Mouse (Mus musculus) heart, postnatal 10 days (tissue): Measurements from ENCODE around the gene Bace2. TPM values are rescaled to one million over a fixed set of nuclear protein-coding genes. Genes with fewer than 3 reads are reported as not detected.

Experiments used
- DNase-seq, 2 experiments: peaks; one replicate each; pipeline ENCODE4 v3.0.0; 2021
- intact Hi-C: fragments of 180-260 bp; cut with DNase I; formaldehyde crosslinking; loops from one replicate; pipeline ENCODE4 v1.15.1; 2025
- total RNA-seq, 2 experiments: library from RNA; stranded (reverse); gene quantifications; 2 replicates each; pipeline ENCODE4 v1.2.3; 2021

Bace2 gene
- total RNA-seq, 2 experiments from 2014 or later: 25.9 to 33.4 TPM

DNA sequence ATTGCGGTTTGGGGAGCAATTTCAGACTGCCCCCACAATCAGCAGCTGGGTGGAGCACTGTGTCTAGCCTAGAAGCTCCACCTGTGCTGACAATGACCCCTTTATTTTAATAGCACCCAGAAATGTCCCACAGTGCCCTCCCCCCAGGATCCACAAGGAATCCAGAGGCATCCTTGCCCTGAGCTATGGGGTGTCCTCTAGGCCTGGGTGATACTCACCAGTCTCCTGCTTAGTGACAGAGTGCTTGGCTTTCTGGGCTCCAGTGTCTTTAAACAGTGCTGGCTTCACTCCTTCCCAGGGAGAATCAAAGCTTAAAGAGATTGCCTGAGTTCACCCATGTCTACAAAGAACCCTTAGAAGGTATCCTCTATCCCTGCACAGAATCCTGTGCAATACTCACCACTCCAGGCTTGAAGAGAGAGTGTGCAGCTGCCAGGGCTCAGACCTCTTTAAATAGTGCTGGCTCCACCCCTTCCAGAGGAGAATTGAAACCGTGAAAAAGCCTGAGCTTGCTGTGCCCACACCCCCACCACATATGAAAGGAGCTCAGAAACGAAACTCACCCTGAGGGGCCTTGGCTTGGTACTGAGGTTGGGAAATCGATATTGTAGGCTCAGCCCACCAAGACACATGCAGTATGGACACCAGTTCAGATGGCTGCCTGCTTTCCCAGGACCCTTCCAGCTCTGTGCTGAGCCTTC lies 106.1 kb downstream of the Bace2 start, which contains the start of gene Mx1:
Gene Mx1 (minus strand): TSS at position 427 of the 701 bp plus-strand sequence.
- no peak for DNase-seq
- intact Hi-C loops: no loop called here

DNA sequence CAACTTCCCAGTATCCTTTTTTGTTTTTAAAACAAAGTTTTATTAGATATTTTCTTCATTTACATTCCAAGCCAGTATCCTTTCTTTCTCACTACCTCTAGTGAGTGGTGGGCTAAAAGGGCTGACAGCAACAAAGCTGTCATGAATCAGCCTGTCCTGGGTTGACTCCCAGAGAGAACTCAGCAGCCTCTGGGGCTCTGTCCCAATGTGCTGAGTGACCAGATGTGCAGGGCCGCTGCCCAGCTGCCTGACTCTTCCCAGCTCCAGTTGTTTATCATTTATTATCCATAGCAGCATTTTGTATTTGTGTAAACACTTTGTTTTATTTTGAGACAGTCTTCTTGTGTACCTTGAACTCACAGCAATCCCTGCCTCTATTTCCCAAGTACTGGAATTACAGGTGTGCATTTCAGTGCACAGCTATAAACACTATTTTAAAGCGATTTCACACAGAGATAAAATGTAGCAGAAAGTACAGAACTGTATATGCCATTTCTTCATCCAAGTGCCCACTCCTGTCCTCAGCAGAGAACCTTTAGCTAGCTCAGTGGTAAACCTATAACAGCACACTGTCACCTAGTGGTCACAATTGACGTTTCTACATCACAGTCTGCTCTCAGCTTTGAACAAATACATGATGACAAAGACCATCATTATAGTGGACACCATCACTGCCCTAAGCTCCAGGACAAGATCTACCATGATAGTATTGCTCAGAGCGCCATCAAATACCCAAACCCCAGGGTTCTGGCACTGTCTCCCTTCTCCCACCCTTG lies 109.8 kb downstream of the Bace2 start:
- DNase-seq: peak; percentile 18 to 34
- intact Hi-C loops: loop anchor here (2.0 to 5.0 kb wide), 2 partner anchors 109 to 154 kb away; partner anchors contain the start of gene Bace2

DNA sequence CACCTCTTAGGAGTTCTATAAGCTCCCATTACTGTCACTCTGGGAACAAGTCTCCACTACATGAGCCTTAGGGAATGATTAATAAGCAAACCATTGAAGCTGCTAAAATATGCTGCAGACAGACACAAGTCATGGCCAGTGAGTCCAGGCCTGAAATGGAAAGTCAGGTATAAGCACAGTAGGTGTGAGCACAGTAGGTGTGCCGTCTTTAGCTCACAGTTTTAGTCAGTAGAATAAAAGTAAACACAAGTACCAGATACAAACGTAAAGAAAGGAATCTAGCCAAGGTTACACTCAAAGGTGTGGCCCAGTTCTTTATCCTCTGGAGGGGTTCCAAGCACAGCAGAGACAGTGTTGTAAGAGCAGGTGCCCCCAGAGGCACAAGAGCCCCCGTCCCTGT lies 110.9 kb downstream of the Bace2 start:
- intact Hi-C loops: loop anchor here (2.0 to 5.0 kb wide), 2 partner anchors 110 to 155 kb away; partner anchors contain the start of gene Bace2
- no peak for DNase-seq

GRCm38 (mm10) chr16:97467993-97468791 lies 111.7 kb downstream of the Bace2 start:
- DNase-seq: no peak
- intact Hi-C loops: loop anchor here (2.0 to 5.0 kb wide), 2 partner anchors 111 to 155 kb away; partner anchors contain the start of gene Bace2

- intact Hi-C loops: no loop called here
- DNase-seq: no peak
These were observed 118.1 kb downstream of the Bace2 start for GRCm38 (mm10) chr16:97474671-97475070.

- DNase-seq: peak; percentile 69 to 77
- intact Hi-C loops: no loop called here
These were observed 119.0 kb downstream of the Bace2 start for GRCm38 (mm10) chr16:97475581-97475980.

DNA sequence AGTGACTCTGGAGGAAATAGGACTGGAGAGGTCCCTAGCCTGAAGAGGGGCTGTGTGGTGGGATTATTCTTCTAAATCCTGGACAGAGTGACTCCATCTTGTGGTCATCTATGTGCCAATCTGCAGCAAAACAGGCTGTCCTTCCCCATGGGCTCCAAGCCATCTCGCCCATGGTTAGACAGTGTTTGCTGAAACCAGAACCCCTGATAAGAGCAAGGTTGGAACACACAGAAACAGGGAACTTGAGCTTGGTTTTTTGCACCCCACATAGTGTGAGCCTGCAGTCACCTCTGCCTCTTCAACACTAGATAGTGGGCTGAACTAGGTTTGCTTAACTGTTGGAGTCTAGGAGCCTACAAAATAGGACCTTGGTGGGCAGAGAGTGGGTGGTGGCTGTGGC lies 120.0 kb downstream of the Bace2 start:
- intact Hi-C loops: no loop called here
- no peak for DNase-seq

DNA sequence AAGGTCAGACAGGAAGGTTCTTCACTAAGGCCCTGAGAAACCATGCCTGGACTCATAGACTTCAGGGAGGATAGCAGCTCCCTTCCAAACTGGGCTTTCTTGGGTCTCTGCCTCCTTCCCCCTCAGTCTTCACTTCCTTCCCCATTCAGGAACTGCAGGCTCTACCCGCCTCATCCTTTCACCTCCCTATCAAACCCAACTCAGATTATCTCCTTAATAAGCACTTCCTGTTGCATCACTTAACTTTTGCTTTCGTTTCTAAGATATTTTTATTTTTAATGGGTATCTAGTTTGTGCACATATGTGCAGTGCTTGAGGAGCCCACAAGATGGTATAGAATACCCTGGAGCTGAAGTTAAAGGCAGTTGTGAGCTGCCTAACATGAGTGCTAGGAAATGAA lies 122.1 kb downstream of the Bace2 start:
- intact Hi-C loops: no loop called here
- no peak for DNase-seq

- intact Hi-C loops: no loop called here
- no peak for DNase-seq
These were observed 135.8 kb downstream of the Bace2 start for GRCm38 (mm10) chr16:97492369-97492768.

Other genes starting within 250 kb of the Bace2 start
- gene Dscam, start 186.0 kb upstream of the Bace2 start, total RNA-seq: not detected
- gene Mx1, start 106.2 kb downstream of the Bace2 start, total RNA-seq: 1 to 10 TPM in 1 of 2 experiments, under 1 TPM in 1; 0.53 to 1.5 TPM
- not detected for gene Fam3b, start 158.1 kb downstream of the Bace2 start, total RNA-seq